Mouse (Mus musculus) adrenal gland (tissue): ENCODE results near the gene Thsd4.
"Not testable (repeated sequence)": the region's sequence is repeated elsewhere in the genome, so short reads cannot be mapped to it uniquely, and the experiment has no call there.

Experiments used
- intact Hi-C: fragments of 180-260 bp; cut with DNase I; formaldehyde crosslinking; loops from one replicate; pipeline ENCODE4 v1.15.1; 2025

Thsd4 gene

GRCm38 (mm10) chr9:60020444-60020843, 501.4 kb downstream of the Thsd4 start:
- intact Hi-C loops = no loop called here

GRCm38 (mm10) chr9:60010285-60010684, 511.6 kb downstream of the Thsd4 start:
- intact Hi-C loops = no loop called here

GRCm38 (mm10) chr9:60008936-60009335, 512.9 kb downstream of the Thsd4 start:
- intact Hi-C loops = no loop called here

- intact Hi-C loops = no loop called here
Measured at GRCm38 (mm10) chr9:60002323-60002722, 519.5 kb downstream of the Thsd4 start.

GRCm38 (mm10) chr9:60001444-60001843, 520.4 kb downstream of the Thsd4 start:
- intact Hi-C loops = no loop called here

GRCm38 (mm10) chr9:59997725-59998124, 524.1 kb downstream of the Thsd4 start:
- intact Hi-C loops = no loop called here

GRCm38 (mm10) chr9:59991407-59991806, 530.4 kb downstream of the Thsd4 start:
- intact Hi-C loops = no loop called here

- intact Hi-C loops = loop anchor here (10.0 kb wide), 1 partner anchor 245 kb away; no protein-coding TSS in a partner anchor
Measured at GRCm38 (mm10) chr9:59989864-59990263, 532.0 kb downstream of the Thsd4 start.

GRCm38 (mm10) chr9:59985900-59986572, 535.8 kb downstream of the Thsd4 start:
- intact Hi-C loops = loop anchor here (10.0 kb wide), 1 partner anchor 249 kb away; no protein-coding TSS in a partner anchor

- intact Hi-C loops = loop anchor here (10.0 kb wide), 1 partner anchor 254 kb away; no protein-coding TSS in a partner anchor
Measured at GRCm38 (mm10) chr9:59981116-59981515, 540.7 kb downstream of the Thsd4 start.

GRCm38 (mm10) chr9:59971263-59971662, 550.6 kb downstream of the Thsd4 start:
- intact Hi-C loops = no loop called here

GRCm38 (mm10) chr9:59969383-59969782, 552.5 kb downstream of the Thsd4 start:
- intact Hi-C loops = no loop called here

GRCm38 (mm10) chr9:59965046-59965445, 556.8 kb downstream of the Thsd4 start:
- intact Hi-C loops = no loop called here

- intact Hi-C loops = no loop called here
Measured at GRCm38 (mm10) chr9:59964367-59964766, 557.5 kb downstream of the Thsd4 start.

- intact Hi-C loops = no loop called here
Measured at GRCm38 (mm10) chr9:59961201-59961955, 560.5 kb downstream of the Thsd4 start.

- intact Hi-C loops = no loop called here
Measured at GRCm38 (mm10) chr9:59960559-59960958, 561.3 kb downstream of the Thsd4 start, which contains the start of gene Nr2e3. Gene Nr2e3, minus strand, starts transcription at chr9:59960659.

GRCm38 (mm10) chr9:59959276-59959675, 562.6 kb downstream of the Thsd4 start:
- intact Hi-C loops = no loop called here

- intact Hi-C loops = not testable (repeated sequence)
Measured at GRCm38 (mm10) chr9:59958115-59958514, 563.7 kb downstream of the Thsd4 start.

- intact Hi-C loops = no loop called here
Measured at GRCm38 (mm10) chr9:59956496-59956895, 565.4 kb downstream of the Thsd4 start.

- intact Hi-C loops = no loop called here
Measured at GRCm38 (mm10) chr9:59955692-59956091, 566.2 kb downstream of the Thsd4 start.

- intact Hi-C loops = no loop called here
Measured at GRCm38 (mm10) chr9:59955199-59955598, 566.6 kb downstream of the Thsd4 start.

- intact Hi-C loops = no loop called here
Measured at GRCm38 (mm10) chr9:59953556-59953955, 568.3 kb downstream of the Thsd4 start.
